Mouse (Mus musculus): Measurements from ENCODE around the gene Cerk.
"Not testable (repeated sequence)": the region's sequence is repeated elsewhere in the genome, so short reads cannot be mapped to it uniquely, and the experiment has no call there.

The Cerk gene

DNA sequence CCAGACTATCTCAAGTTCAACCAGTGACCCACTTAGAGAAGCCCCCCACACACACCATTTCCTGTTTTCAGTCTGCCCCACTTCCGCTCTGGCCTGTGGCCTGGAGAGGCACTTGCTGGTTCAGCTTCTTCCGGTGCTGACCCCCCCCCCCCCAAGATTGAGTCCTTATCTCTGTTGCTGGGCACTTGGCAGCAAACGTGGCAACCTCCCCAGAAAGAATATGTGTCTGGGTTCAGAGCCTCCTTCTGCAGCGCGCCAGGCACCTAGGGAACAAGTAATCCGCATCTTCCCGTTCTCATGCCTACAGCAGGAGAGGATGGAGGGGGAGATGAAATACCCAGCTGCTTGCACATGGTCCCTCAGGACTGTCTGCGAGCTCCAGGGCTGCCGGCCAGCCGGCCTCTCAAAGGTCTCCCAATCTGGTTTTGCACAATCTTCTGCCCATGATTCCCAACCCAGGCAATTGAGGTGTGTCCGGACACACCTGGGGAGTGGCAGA, 4.0 kb downstream of the Cerk start:
- peak; percentile 86 for DNase-seq (ENCODE audit: low spot score)

DNA sequence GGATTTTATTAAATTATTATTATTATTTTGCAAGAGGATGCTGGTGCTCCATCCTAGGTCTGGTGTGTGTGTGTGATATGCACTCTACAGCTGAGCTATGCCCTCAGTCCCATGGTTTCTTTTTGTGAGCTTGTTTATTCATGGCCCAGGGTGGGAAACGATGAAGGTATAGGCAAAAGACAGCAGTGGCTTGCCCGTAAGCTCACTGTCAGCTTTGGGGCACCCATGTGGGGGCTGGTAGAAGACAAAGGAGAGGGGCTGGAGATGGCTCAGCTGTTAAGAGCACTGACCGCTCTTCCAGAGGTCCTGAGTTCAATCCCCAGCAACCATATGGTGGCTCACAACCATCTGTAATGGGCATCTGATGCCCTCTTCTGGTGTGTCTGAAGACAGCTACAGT, 4.6 kb downstream of the Cerk start:
- DNase-seq (ENCODE audit: low spot score) = not testable (repeated sequence)

DNA sequence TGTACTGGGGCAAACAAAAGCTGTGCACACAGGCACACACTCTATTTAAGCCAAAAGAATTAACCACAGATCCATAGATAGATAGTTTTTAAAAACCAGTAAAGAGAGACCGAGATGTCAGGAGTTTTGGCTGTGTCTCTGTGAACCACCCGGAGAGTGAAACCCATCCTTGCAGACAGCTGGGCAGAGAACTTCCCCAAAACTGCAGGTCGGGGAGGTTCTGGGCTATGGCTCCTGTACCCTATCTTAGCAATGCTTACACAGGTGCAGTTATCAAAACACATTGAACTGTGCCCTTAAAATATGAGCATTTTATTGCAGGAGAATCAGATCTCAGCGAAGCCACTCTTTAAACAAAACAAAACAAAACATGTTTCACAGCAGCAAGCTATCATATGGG, 5.5 kb downstream of the Cerk start:
- no peak for DNase-seq (ENCODE audit: low spot score)

DNA sequence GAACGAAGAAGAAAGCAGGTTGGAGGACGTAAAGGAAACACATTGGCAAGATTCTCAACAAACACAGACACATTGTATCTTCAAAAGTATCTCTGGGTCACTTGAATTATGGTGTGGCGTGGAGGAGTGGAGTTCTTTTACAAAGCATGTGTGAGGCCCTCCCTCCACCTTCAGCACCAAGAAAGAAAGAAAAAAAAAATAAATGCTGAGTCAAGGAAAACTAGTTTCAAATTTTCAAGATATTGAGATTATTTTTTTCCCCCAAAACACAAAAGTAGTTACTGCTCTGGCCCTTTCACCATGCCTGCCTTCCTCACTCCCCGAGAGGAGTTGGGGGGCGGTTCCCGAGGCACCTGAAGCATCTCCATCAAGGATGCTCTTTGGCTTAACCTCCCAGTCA, 7.3 kb downstream of the Cerk start:
- no peak for DNase-seq (ENCODE audit: low spot score)

DNA sequence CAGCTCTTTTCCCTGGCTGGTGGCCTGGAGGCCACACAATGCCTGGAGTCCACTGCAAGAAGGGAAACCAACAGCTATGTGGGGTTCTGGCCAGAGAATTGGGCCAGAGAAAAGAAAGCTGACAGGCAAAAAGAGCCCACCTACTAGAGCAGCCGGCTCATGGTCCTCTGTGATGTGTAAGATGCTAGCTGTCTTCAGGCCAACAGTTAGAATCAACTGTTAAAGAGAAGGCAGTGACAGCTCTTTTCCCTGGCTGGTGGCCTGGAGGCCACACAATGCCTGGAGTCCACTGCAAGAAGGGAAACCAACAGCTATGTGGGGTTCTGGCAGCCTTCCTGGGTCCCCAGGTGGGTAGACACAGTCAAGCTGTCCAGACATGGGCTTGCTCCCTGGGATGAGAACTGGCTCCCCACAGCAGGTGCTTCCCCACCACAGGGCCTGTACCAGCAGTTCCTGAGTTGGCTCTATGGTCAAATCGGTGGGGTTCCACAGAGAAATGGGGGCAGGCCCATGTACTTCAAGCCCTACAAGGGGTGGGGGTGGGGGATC, 8.2 kb downstream of the Cerk start:
- DNase-seq (ENCODE audit: low spot score) = not testable (repeated sequence)

DNA sequence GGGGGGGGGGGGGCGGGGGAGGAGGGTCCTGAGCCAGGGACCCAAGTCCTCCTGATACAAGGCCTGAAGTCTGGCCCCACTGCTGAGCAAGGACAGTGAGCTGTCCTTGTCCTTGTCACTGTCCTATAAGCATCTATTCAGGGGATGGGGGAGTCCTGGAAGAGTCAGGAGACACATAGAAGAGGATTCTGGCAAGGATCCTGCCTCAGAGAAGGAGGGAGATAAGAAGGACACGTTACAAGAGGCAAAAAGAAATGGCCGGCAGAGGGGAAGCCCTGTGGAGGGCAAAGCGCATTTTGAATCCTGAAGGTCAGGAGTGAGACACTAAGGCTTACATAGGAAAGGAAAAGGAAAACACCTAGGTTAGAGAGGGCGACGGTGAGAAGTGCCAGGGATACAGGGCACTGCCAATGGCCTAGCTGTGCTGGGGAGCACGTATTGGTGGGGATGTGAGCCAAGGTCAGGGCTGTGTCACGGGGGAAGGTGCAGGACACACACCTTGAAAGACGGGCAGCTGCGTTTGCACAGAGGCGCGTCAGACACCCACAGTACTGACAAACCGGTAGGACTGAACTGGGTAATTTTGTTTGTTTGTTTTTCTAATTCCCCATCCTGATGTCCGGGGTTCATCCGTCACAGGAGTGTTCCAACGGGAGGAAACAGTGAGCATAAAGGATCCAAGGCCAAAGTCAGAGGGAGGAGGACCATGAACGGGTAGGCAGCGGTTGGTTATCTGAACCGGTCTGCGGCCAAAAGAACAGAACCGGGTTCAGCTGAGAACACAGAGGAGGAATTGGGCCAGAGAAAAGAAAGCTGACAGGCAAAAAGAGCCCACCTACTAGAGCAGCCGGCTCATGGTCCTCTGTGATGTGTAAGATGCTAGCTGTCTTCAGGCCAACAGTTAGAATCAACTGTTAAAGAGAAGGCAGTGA, 8.9 kb downstream of the Cerk start:
- DNase-seq (ENCODE audit: low spot score) = no peak

DNA sequence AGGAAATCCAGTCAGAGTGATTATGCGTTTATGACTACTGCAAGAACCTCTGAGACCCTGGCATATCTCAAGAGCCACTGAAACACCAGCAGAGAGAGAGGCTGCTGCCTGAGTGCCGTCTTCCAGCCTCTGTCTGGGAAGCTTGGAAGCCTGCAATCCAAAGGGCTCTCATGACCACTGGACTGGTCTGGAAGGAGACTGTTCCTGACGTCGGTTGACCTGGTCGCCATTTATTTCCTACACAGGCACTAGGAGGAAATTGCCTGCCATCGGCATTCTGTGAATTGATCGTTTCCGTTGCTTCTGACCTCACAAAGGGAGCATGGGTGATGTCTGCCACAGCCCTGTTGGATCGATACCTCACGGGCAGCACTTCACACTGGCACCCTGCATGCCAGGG, 9.8 kb downstream of the Cerk start:
- no peak for DNase-seq (ENCODE audit: low spot score)

DNA sequence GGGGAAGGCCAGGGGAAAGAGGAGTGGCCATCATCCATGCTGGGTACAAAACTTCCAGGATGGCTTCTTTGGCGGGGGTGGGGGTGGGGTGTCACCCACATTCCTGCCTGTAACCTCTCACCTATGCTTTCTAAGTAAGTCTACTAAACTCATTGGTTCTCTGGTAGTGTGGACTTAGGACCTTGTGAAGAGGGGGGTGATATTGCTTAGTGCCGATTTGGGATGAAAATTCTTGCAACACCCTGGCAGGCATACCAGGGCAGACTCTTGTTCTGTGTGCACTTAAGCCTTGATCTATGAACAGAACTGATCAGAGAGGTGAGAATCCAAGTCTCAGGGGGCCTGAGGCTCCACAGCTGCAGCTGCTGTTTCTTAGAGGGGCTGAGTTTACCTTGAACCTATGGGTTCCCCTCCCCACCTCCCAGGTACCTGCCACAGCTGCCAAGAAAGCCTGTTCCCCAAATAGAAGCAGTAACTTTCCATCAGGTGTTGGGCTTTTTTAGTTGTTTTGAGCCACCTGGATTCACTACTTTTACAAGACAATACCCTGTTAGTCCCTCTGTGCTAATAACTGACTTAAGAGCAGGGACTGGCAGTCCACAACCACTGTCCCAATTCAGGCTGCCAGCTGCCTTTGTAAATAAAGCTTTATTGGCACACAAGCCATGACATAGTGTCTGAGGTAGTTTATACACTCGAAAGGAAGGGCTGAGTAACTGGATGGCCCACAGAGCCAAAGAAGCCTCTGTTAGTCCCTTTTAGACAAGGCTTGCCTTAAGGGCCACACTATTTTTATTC, 10.5 kb downstream of the Cerk start:
- no peak for DNase-seq (ENCODE audit: low spot score)

DNA sequence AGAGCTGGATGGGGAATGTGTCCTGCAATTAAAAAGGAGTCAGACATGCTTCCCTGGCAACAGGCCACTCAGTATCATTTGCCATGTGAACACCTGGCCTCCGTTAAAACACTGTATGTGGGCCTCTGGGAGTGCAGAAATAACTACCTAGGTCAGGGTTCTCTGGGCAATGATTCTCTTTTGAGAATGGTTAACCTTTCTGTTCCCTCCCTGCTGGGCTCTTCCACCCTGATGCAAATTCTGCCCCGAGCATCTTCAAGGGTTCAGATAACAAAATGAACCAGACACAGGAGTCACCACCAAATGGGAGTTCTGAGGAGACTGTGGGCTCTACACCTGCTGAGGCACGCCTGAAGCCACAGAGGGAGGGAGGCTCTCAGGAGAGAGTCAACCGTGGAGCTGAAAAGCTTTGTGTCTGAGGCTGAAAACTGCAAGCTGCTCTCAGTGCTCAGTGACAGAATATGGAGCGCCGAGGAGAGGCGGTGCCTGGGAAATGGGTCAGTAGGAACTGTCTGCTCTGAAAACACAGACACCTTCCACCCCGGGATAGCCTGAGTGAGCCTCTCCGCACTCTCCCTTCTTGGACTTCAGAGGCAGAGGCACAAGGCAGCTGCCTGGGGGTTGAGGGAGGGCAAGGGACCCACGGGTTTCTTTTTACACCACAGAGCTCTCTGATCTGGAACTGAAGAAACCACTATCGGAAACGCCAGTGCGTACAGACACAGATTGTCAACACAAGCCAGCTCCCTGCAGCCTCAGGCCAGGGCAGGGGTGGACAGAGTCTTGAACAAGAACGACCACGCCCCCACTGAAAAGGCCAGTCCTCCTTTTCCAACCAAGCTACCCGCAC, 12.6 kb downstream of the Cerk start:
- DNase-seq (ENCODE audit: low spot score) = no peak

DNA sequence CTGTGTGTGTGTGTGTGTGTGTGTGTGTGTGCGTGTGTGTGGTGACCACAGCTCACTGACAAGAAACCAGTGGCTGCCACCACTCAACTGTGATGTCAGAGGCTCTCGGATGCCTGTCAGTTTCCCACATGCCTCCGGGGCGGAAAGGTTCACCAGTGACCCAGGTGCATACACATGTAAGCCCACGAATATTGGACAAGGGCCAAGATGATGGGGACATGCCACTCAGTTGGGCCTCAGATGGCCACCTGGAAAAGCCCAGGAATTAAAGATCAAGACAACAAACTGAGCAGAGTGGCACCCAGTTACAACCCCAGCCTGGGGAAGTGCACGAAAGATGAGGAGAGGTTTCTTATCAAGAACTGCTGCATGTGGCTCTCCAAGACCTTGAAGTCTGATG, 13.4 kb downstream of the Cerk start:
- no peak for DNase-seq (ENCODE audit: low spot score)

DNA sequence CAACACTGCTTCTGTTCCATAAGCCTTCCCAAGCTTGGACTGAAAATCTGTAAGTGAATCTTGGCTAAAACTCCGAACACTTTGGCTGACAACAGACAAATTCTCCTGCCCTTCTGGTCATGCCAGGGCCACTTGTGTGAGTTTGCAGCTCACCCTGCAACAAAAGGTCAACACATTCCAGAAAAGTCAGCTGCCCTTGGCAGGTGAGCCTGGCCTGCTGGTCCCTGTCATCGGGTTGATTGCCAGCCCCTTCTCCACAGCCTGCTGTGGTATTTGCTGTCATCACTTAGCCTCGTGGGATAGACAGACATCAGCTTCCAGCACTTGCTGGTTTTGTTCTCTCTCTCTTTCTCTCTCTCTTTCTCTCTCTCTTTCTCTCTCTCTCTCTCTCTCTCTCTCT, 13.8 kb downstream of the Cerk start:
- no peak for DNase-seq (ENCODE audit: low spot score)

DNA sequence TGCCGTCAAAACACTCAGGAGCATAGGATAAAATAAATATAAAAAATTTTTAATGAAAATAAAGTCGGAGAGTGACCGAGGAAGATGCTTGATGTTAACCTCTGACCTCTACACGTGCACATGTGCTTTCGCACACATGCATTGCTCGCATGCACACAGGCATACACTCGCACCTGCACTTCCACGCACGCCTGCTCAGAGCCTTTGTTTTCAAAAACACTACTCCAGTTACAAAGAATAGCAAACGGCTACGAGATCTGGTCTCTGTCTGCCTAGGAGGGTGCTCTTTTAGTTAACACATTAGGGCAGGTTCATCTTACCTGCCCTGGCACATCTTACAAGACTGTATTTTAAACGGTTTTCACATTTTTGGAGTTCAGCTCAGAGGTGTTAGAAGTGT, 14.6 kb downstream of the Cerk start:
- DNase-seq (ENCODE audit: low spot score) = no peak

DNA sequence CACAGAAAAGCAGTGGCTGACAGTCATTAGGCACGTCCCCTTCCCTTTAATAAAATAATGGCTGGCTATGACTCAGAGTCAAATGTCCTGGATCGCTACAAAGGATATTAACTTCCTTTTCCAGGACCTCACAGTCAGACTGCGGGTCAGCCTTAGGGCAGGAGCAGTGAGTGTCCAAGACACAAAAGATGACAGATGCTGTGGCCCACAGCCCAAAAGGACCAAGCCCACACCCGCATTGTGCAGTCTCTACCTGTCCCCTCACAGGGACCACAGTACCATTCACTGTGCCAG, 16.2 kb downstream of the Cerk start:
- DNase-seq (ENCODE audit: low spot score) = peak; percentile 73

DNA sequence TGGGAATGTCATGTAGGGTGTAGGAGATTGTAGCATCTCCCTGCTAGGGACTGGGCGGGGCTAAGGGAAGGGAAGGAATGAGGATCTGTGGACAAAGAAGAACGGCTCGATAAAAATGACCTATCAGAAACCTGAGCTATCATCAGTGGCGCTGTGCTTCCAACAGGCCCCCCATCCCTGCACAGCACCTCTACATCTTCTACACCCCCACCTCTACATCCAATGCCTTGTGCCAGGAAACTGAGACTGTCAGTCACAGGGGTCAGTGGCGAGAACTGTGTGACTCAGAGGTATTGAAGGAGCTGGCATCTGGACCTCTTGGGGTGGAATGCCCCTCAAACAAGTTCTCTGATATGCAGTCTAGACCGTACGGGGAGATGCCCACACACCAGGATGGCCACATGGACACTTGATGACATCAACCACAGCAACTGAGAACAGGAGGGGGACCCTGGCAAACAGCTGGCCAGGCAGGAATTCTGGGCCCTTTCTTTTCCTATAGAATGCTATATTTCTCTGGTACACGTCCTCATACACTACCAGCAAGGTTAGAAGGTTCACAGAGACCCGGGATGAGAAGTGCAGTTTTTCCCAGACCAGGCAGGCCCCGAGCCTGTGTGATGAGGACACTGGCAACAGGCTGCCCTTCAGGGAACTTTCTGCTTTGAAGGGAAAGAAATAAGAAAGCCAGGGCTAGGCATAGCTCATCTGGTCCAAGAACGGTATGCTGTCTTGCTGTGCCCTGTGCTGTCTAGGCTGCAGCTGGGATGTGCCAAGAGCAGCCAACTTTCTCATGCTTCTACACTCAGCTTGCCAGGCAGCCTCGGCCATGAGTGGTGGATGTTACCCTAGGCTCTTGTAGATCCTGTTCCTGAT, 16.8 kb downstream of the Cerk start:
- DNase-seq (ENCODE audit: low spot score) = no peak

DNA sequence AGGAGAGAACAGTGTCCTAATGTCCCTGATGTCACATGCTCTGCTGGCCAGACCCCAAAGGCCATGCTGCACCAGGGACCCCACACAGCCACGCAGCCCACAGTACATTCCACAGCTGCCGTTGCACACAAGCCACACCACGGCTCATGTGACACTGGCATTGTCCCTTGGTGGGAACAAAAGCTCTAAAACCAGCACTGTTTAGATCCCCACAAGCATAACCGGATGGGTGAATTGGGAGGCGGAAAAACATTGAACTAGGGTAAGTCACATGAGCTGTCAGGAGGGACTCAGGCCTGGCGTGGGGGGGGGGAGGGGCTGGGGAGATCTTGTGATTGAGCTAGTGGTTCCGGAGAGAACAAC, 17.5 kb downstream of the Cerk start:
- no peak for DNase-seq (ENCODE audit: low spot score)

DNA sequence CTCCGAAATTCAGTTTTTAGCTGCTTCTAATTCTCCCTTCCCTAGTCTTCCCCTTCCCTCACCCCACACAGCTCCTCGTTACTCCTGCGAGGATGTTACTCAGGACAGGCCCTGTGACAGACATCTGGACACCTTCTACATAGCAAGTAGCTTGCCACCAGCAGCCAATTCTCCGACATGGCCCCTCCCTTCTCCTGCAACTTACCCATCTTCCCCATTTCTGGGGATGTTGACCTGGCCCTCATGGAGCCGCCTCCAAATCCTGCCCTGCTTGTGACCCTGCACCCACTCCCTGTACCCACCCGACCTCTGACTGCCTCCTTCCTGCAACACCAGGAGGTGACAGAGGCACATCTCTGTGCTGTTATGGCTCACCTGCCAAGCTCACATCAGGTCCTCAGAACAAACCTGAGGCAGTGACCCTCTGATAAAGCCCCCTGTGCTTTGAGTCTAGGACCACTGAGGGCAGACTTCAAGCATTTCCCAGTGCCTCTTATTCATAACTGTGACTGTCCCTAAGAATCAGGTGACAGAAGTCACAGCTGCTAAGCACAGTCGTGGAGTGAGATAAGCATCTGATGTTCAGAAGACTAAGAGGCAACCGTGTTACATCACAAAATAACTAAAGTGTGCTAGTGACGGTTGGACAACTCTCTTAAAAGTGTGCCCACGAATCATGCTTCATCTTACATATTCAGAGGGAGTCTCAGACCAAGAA, 18.0 kb downstream of the Cerk start:
- no peak for DNase-seq (ENCODE audit: low spot score)

DNA sequence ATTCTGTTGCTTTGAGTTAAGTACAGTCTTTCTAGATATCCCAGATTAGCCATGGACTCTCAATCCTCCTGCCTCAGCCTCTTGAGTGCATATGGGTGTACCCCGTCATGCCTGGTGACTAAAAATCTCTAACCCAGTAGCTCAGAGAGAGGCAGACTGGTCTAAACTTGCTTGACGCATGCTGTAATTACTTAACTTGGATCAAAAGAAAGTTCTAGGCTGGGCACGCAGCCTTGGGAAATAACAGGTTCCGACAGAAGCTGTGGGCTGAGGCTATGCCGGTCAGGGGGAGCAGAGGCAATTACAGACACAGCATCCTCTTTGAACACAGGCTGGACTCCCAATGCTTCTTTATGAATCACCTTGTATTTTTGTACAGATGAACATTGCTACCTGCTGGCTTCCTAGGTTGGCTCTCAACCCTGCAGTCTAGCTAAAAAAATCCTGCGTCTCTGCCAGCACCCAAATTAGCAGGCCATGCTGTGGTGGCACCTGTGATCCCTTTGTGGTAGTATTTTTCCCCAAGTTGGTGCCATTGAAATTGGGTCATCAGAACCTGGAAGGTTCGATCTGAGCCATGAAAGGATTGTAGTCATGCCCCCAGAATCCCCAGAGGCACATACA, 18.8 kb downstream of the Cerk start:
- no peak for DNase-seq (ENCODE audit: low spot score)

DNA sequence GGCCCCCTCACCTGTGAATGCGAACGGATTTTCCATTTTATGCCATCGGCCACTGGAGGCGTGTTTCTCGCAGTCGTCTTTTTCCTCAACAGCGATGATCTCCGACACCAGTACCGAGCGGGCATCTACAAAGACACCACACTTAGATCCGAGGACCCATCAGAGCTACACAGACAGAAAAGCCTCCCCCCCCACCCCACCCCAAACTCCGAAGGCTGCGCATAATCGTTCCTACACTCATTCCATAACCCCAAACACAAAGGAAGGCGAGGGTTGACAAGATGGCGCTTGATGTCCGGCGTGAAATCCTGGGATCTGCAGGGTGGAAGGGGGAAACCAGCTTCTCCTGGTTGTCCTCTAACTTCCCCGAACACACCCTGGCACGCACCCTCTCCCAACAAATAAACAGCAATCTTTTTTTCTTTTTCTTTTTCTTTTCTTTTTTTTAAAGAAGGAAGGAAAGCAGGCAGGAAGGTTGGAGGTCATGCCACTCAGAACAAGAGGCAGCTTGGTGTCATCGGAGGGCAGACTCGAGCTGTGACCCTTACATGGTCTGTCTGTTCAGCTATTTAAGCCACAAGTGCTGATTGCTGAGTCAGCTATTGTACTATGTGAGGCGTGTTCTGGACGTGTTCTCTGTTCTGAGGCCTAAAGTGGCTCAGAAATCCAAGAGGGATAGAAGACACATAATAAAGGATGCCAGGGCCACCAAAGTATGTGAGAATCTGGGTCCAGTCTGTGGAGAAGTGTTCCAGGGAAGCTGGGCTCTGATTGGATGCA, 19.9 kb downstream of the Cerk start:
- no peak for DNase-seq (ENCODE audit: low spot score)

DNA sequence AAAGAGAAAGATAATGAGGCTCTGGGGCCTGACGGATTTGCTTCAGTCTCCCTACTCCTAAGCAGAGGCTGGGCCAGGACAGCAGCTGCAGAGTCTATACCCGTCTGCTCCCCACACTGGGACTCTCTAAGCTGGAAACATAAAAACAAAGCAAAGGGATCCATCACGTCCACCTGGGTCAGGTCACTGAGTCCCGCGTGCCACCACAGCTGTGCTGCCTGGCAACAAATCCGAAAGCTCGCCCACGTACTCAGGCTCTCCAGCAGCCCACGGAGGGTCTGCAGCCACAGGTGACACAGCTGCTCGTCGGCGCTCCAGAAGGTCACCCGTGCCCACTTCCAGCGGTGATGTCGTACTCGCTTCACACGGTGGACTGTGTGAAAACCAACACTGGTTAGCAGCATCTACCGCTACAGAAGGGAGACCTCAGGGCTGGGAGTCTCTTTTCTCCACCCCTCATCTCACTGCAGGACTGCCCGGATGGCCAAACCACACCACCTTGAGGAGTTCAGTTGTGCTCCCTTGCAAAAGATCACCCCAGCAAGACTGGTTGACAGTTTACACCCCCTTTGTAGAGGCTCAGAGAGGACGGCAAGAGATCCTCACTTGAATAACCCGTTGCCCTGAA, 21.1 kb downstream of the Cerk start:
- DNase-seq (ENCODE audit: low spot score) = no peak

Measured in MN1 (cell line).